Mouse (Mus musculus) adrenal gland (tissue): Measurements from ENCODE around the gene Cxcl16.

Experiments
- intact Hi-C: fragments of 180-260 bp; cut with DNase I; formaldehyde crosslinking; loops from one replicate; pipeline ENCODE4 v1.15.1; 2025

Cxcl16 gene

GRCm38 (mm10) chr11:70458688-70459600 is 840 bp downstream of the Cxcl16 start, which contains the start of gene Zmynd15:
Gene Zmynd15, plus strand, starts transcription at chr11:70459433.
- intact Hi-C loops, result no loop called here

- intact Hi-C loops, result loop anchor here (2.0 kb wide), 1 partner anchor 49 kb away; no protein-coding TSS in a partner anchor
These were observed 6.3 kb downstream of the Cxcl16 start for GRCm38 (mm10) chr11:70453261-70454044.

- intact Hi-C loops, result loop anchor here (2.0 kb wide), 1 partner anchor 51 kb away; no protein-coding TSS in a partner anchor
These were observed 7.8 kb downstream of the Cxcl16 start, which contains the start of gene Med11 for GRCm38 (mm10) chr11:70451797-70452498. Gene Med11, plus strand, starts transcription at chr11:70451919.

GRCm38 (mm10) chr11:70450926-70451325 is 8.9 kb downstream of the Cxcl16 start:
- intact Hi-C loops, result no loop called here

- intact Hi-C loops, result no loop called here
These were observed 12.4 kb downstream of the Cxcl16 start for GRCm38 (mm10) chr11:70447373-70447772.

GRCm38 (mm10) chr11:70446756-70447155 is 13.0 kb downstream of the Cxcl16 start:
- intact Hi-C loops, result no loop called here

GRCm38 (mm10) chr11:70444667-70445066 is 15.1 kb downstream of the Cxcl16 start:
- intact Hi-C loops, result no loop called here

GRCm38 (mm10) chr11:70443964-70444363 is 15.8 kb downstream of the Cxcl16 start:
- intact Hi-C loops, result no loop called here

- intact Hi-C loops, result no loop called here
These were observed 17.9 kb downstream of the Cxcl16 start for GRCm38 (mm10) chr11:70441882-70442281.

GRCm38 (mm10) chr11:70440637-70441036 is 19.1 kb downstream of the Cxcl16 start:
- intact Hi-C loops, result no loop called here

GRCm38 (mm10) chr11:70438728-70439374 is 20.9 kb downstream of the Cxcl16 start:
- intact Hi-C loops, result loop anchor here (10.0 kb wide), 2 partner anchors 166 to 316 kb away; no protein-coding TSS in a partner anchor

- intact Hi-C loops, result loop anchor here (10.0 kb wide), 2 partner anchors 167 to 317 kb away; no protein-coding TSS in a partner anchor
These were observed 22.4 kb downstream of the Cxcl16 start for GRCm38 (mm10) chr11:70437426-70437825.

GRCm38 (mm10) chr11:70435476-70435875 is 24.3 kb downstream of the Cxcl16 start:
- intact Hi-C loops, result loop anchor here (10.0 kb wide), 2 partner anchors 169 to 319 kb away; no protein-coding TSS in a partner anchor

GRCm38 (mm10) chr11:70433951-70434350 is 25.8 kb downstream of the Cxcl16 start:
- intact Hi-C loops, result loop anchor here (5.0 to 10.0 kb wide), 3 partner anchors 73 to 321 kb away; partner anchors contain the start of gene Tm4sf5

GRCm38 (mm10) chr11:70433569-70433943 is 26.2 kb downstream of the Cxcl16 start:
- intact Hi-C loops, result loop anchor here (5.0 to 10.0 kb wide), 3 partner anchors 74 to 321 kb away; partner anchors contain the start of gene Tm4sf5

GRCm38 (mm10) chr11:70432895-70433568 is 26.8 kb downstream of the Cxcl16 start:
- intact Hi-C loops, result loop anchor here (5.0 to 10.0 kb wide), 3 partner anchors 74 to 322 kb away; partner anchors contain the start of gene Tm4sf5

GRCm38 (mm10) chr11:70432048-70432894 is 27.5 kb downstream of the Cxcl16 start, which contains the start of gene Arrb2:
Gene Arrb2, plus strand, starts transcription at chr11:70432635.
- intact Hi-C loops, result loop anchor here (5.0 to 10.0 kb wide), 3 partner anchors 75 to 323 kb away; partner anchors contain the start of gene Tm4sf5

GRCm38 (mm10) chr11:70431574-70431973 is 28.2 kb downstream of the Cxcl16 start:
- intact Hi-C loops, result loop anchor here (5.0 to 10.0 kb wide), 3 partner anchors 76 to 323 kb away; partner anchors contain the start of gene Tm4sf5
